Mouse (Mus musculus) midbrain, embryonic 15.5 days (tissue): ENCODE measurements around the gene Psg19. TPM values are rescaled to one million over a fixed set of nuclear protein-coding genes. Genes with fewer than 3 reads are reported as not detected.
"Not testable (repeated sequence)": the region's sequence is repeated elsewhere in the genome, so short reads cannot be mapped to it uniquely, and the experiment has no call there.

Experiments
- ATAC-seq: fragments of 200-750 bp; cut with Nextera tagmentation; replicated peaks from 2 replicates; pipeline ENCODE4 v1.8.0; 2017; ENCODE audit warnings: moderate TSS enrichment
- H3K27ac ChIP-seq: fragments of 300-500 bp; sonication (generic); 2 replicates; pipeline ENCODE4 v1.5.1; 2015; ENCODE audit warnings: mild to moderate bottlenecking, inconsistent platforms
- H3K27me3 ChIP-seq: fragments of 300-500 bp; sonication (generic); replicated peaks from 2 replicates; pipeline ENCODE4 v1.6.1; 2015; ENCODE audit warnings: inconsistent platforms
- H3K36me3 ChIP-seq: fragments of 300-500 bp; sonication (generic); replicated peaks from 2 replicates; pipeline ENCODE4 v1.6.1; 2015; ENCODE audit warnings: inconsistent platforms
- H3K4me1 ChIP-seq: fragments of 300-500 bp; sonication (generic); 2 replicates; pipeline ENCODE4 v1.6.1; 2015; ENCODE audit warnings: inconsistent platforms
- H3K4me2 ChIP-seq: fragments of 300-500 bp; sonication (generic); 2 replicates; pipeline ENCODE4 v1.6.1; 2015; ENCODE audit warnings: inconsistent platforms, mild to moderate bottlenecking, moderate library complexity
- H3K4me3 ChIP-seq: fragments of 300-500 bp; sonication (generic); 2 replicates; pipeline ENCODE4 v1.5.1; 2015; ENCODE audit warnings: mild to moderate bottlenecking, inconsistent platforms
- H3K9ac ChIP-seq: fragments of 300-500 bp; sonication (generic); 2 replicates; pipeline ENCODE4 v1.6.1; 2015; ENCODE audit warnings: mild to moderate bottlenecking, inconsistent platforms
- H3K9me3 ChIP-seq: fragments of 300-500 bp; sonication (generic); 2 replicates; pipeline ENCODE4 v1.6.1; 2016; ENCODE audit warnings: inconsistent platforms
- WGBS: fragments of 180-500 bp; shearing (Covaris S2); methylation state at CpG from one replicate; pipeline ENCODE4 v1.1.7; 2015; ENCODE audit warnings: mixed read lengths; 5-methylcytosine and 5-hydroxymethylcytosine counted together
- polyA plus RNA-seq: library from polyadenylated mRNA; unstranded; fragments of >200 nt; fragmentation: Nextera tagmentation; extraction: Ambion mirVana; gene quantifications from 2 replicates; pipeline ENCODE4 v1.2.1, GENCODE M21; 2015

Psg19 gene
- polyA plus RNA-seq, 1 experiment from 2014 or later, result not detected

- no peak overlapping the region for H3K27ac ChIP-seq
- no peaks in the 10 kb centered on the region for H3K9me3 ChIP-seq
- ATAC-seq, result no peak
- H3K4me3 ChIP-seq, result no peak overlapping the region
- no peaks in the 10 kb centered on the region for H3K36me3 ChIP-seq
- H3K27me3 ChIP-seq, result no peaks in the 10 kb centered on the region
- H3K9ac ChIP-seq, result no peak overlapping the region
- H3K4me1 ChIP-seq, result no peaks in the 10 kb centered on the region
- H3K4me2 ChIP-seq, result no peak overlapping the region
- WGBS, result 33% methylated on average over 3 of the region's 3 CpGs
Measured at GRCm38 (mm10) chr7:18799129-18799528, 809 bp upstream of the Psg19 start.

GRCm38 (mm10) chr7:18790671-18791070 is 7.6 kb downstream of the Psg19 start:
- H3K36me3 ChIP-seq, H3K4me1 ChIP-seq, ATAC-seq, H3K4me3 ChIP-seq, H3K9me3 ChIP-seq, H3K9ac ChIP-seq, H3K27me3 ChIP-seq, H3K27ac ChIP-seq, H3K4me2 ChIP-seq: not testable (repeated sequence)

GRCm38 (mm10) chr7:18781301-18781700 is 17.0 kb downstream of the Psg19 start:
- not testable (repeated sequence) for H3K4me3 ChIP-seq, H3K36me3 ChIP-seq, H3K4me1 ChIP-seq, H3K9me3 ChIP-seq, H3K27ac ChIP-seq, H3K27me3 ChIP-seq, H3K4me2 ChIP-seq, H3K9ac ChIP-seq, ATAC-seq
- WGBS, result 50% methylated on average over 2 of the region's 2 CpGs

GRCm38 (mm10) chr7:18779337-18779781 is 19.0 kb downstream of the Psg19 start:
- H3K4me2 ChIP-seq, result no peak overlapping the region

GRCm38 (mm10) chr7:18762885-18763284 is 35.4 kb downstream of the Psg19 start:
- ATAC-seq, H3K9ac ChIP-seq, H3K27ac ChIP-seq, H3K36me3 ChIP-seq, H3K9me3 ChIP-seq, H3K4me2 ChIP-seq, H3K27me3 ChIP-seq, H3K4me1 ChIP-seq, H3K4me3 ChIP-seq: not testable (repeated sequence)
- WGBS, result 0% methylated on average over 1 of the region's 2 CpGs

More at GRCm38 (mm10) chr7:18779337-18779781, 19.0 kb downstream of the Psg19 start:
- H3K27ac ChIP-seq, result no peak overlapping the region
- no peak overlapping the region for H3K4me3 ChIP-seq
- ATAC-seq, result no peak
- H3K27me3 ChIP-seq, result no peaks in the 10 kb centered on the region
- no peaks in the 10 kb centered on the region for H3K4me1 ChIP-seq
- 0 out of 2 replicates have a peak, but pooled peaks cover 3% of the 10 kb centered on the region for H3K9me3 ChIP-seq
- H3K36me3 ChIP-seq, result no peaks in the 10 kb centered on the region
- no peak overlapping the region for H3K9ac ChIP-seq

GRCm38 (mm10) chr7:18760152-18760551 is 38.2 kb downstream of the Psg19 start:
- 91% methylated on average over 7 of the region's 7 CpGs for WGBS
- H3K4me3 ChIP-seq, H3K27me3 ChIP-seq, H3K4me2 ChIP-seq, H3K36me3 ChIP-seq, H3K27ac ChIP-seq, ATAC-seq, H3K4me1 ChIP-seq, H3K9me3 ChIP-seq, H3K9ac ChIP-seq: not testable (repeated sequence)

- H3K27ac ChIP-seq, H3K4me3 ChIP-seq, H3K9ac ChIP-seq, H3K9me3 ChIP-seq, H3K27me3 ChIP-seq, H3K4me1 ChIP-seq, H3K36me3 ChIP-seq: not testable (repeated sequence)
- 48% methylated on average over 11 of the region's 13 CpGs for WGBS
- peak overlapping the region; percentile 18; the same call in 1 of the 2 replicates for H3K4me2 ChIP-seq
- ATAC-seq, result peak; percentile 90
Measured at GRCm38 (mm10) chr7:18749896-18750477, 48.3 kb downstream of the Psg19 start.

GRCm38 (mm10) chr7:18748994-18749895 is 49.1 kb downstream of the Psg19 start:
- Histone ChIP-seq H3K9me3 (no peaks in the 10 kb centered on the region), H3K27ac (no peak overlapping the region), H3K27me3 (peaks cover 7% of the 10 kb centered on the region), H3K36me3 (no peaks in the 10 kb centered on the region), H3K4me3 (no peak overlapping the region), H3K4me2 (peak overlapping the region; percentile 0; the same call in 1 of the 2 replicates), H3K4me1 (peaks cover 3% of the 10 kb centered on the region; the same call in 1 of the 2 replicates), H3K9ac (no peak overlapping the region)
- 22% methylated on average over 6 of the region's 6 CpGs for WGBS
- peak; percentile 59 for ATAC-seq

- not testable (repeated sequence) for H3K9ac ChIP-seq, H3K27me3 ChIP-seq, H3K36me3 ChIP-seq, H3K4me3 ChIP-seq, H3K27ac ChIP-seq, H3K4me2 ChIP-seq, H3K4me1 ChIP-seq, H3K9me3 ChIP-seq, ATAC-seq
- 40% methylated on average over 2 of the region's 2 CpGs for WGBS
Measured at GRCm38 (mm10) chr7:18747420-18747819, 50.9 kb downstream of the Psg19 start.

- H3K9ac ChIP-seq, result peak overlapping the region; percentile 7; the same call in 1 of the 2 replicates
- peaks cover 7% of the 10 kb centered on the region for H3K27me3 ChIP-seq
- H3K4me3 ChIP-seq, result peak overlapping the region; percentile 35
- peak overlapping the region; percentile 45 for H3K4me2 ChIP-seq
- peak; percentile 66; the same call in 1 of the 2 replicates for ATAC-seq
- WGBS, result 7% methylated on average over 20 of the region's 20 CpGs
- no peaks in the 10 kb centered on the region for H3K9me3 ChIP-seq
- no peaks in the 10 kb centered on the region for H3K36me3 ChIP-seq
- peaks cover 3% of the 10 kb centered on the region; the same call in 1 of the 2 replicates for H3K4me1 ChIP-seq
- peak overlapping the region; percentile 57 for H3K27ac ChIP-seq
Measured at GRCm38 (mm10) chr7:18746189-18746860, 52.0 kb downstream of the Psg19 start.
